Mouse (Mus musculus): ENCODE data around the gene Vmn1r126. TPM values are rescaled to one million over a fixed set of nuclear protein-coding genes. Genes with fewer than 3 reads are reported as not detected.
"Not testable (repeated sequence)": the region's sequence is repeated elsewhere in the genome, so short reads cannot be mapped to it uniquely, and the experiment has no call there.

The Vmn1r126 gene
- total RNA-seq (2014; rRNA removed) (not detected in 2 replicates), polyA plus RNA-seq (2015; fragmentation: Nextera tagmentation; extraction: Ambion mirVana) (not detected in 2 replicates)

GRCm38 (mm10) chr7:21301367-21301766 is at the start of gene Vmn1r126:
Gene Vmn1r126, minus strand, starts transcription at chr7:21301467.
- no CpG with 5 or more reads among the region's 5 CpGs for WGBS
- H3K4me3 ChIP-seq (ENCODE audit: low read length); H3K4me2 ChIP-seq (ENCODE audit: low read depth, low read length); DNase-seq (ENCODE audit: low spot score); H3K9ac ChIP-seq (replicated peaks; ENCODE audit: low read length); H3K4me1 ChIP-seq (ENCODE audit: insufficient read depth, low read length); H3K9me3 ChIP-seq (ENCODE audit: low read length); ATAC-seq; H3K36me3 ChIP-seq (ENCODE audit: insufficient read depth, low read length); H3K27me3 ChIP-seq (ENCODE audit: insufficient read depth, low read length); H3K27ac ChIP-seq: not testable (repeated sequence)

GRCm38 (mm10) chr7:21349073-21349472 is 47.8 kb upstream of the Vmn1r126 start, which contains the start of gene Vmn1r128:
Gene Vmn1r128, plus strand, starts transcription at chr7:21349373.
- not testable (repeated sequence) for H3K4me2 ChIP-seq (ENCODE audit: low read depth, low read length); H3K27me3 ChIP-seq (ENCODE audit: insufficient read depth, low read length); H3K4me1 ChIP-seq (ENCODE audit: insufficient read depth, low read length); H3K27ac ChIP-seq; H3K9ac ChIP-seq (replicated peaks; ENCODE audit: low read length); H3K4me3 ChIP-seq (ENCODE audit: low read length); H3K9me3 ChIP-seq (ENCODE audit: low read length); DNase-seq (ENCODE audit: low spot score); H3K36me3 ChIP-seq (ENCODE audit: insufficient read depth, low read length); ATAC-seq
- WGBS = 71% methylated on average over 1 of the region's 1 CpGs

- not testable (repeated sequence) for DNase-seq (ENCODE audit: low spot score); H3K27me3 ChIP-seq (ENCODE audit: insufficient read depth, low read length); H3K4me1 ChIP-seq (ENCODE audit: insufficient read depth, low read length); H3K27ac ChIP-seq; H3K4me3 ChIP-seq (ENCODE audit: low read length); H3K9me3 ChIP-seq (ENCODE audit: low read length); H3K36me3 ChIP-seq (ENCODE audit: insufficient read depth, low read length); H3K9ac ChIP-seq (replicated peaks; ENCODE audit: low read length); ATAC-seq; H3K4me2 ChIP-seq (ENCODE audit: low read depth, low read length)
- WGBS = no CpG with 5 or more reads among the region's 3 CpGs
Observed at GRCm38 (mm10) chr7:21319761-21320160, 18.5 kb upstream of the Vmn1r126 start, which contains the start of gene Vmn1r127. Gene Vmn1r127, minus strand, starts transcription at chr7:21319861.

GRCm38 (mm10) chr7:21271879-21272278 is 29.4 kb downstream of the Vmn1r126 start, which contains the start of gene Vmn1r125:
Gene Vmn1r125, plus strand, starts transcription at chr7:21272179.
- H3K27me3 ChIP-seq (ENCODE audit: insufficient read depth, low read length); H3K27ac ChIP-seq; H3K4me3 ChIP-seq (ENCODE audit: low read length); DNase-seq (ENCODE audit: low spot score); H3K9me3 ChIP-seq (ENCODE audit: low read length); H3K4me1 ChIP-seq (ENCODE audit: insufficient read depth, low read length); H3K36me3 ChIP-seq (ENCODE audit: insufficient read depth, low read length); H3K4me2 ChIP-seq (ENCODE audit: low read depth, low read length); ATAC-seq; H3K9ac ChIP-seq (replicated peaks; ENCODE audit: low read length): not testable (repeated sequence)
- 64% methylated on average over 3 of the region's 3 CpGs for WGBS

GRCm38 (mm10) chr7:21260517-21260916 is 40.8 kb downstream of the Vmn1r126 start, which contains the start of gene Vmn1r124:
Gene Vmn1r124, minus strand, starts transcription at chr7:21260617.
- WGBS = 74% methylated on average over 4 of the region's 4 CpGs
- not testable (repeated sequence) for H3K9me3 ChIP-seq (ENCODE audit: low read length); H3K4me1 ChIP-seq (ENCODE audit: insufficient read depth, low read length); DNase-seq (ENCODE audit: low spot score); ATAC-seq; H3K9ac ChIP-seq (replicated peaks; ENCODE audit: low read length); H3K4me3 ChIP-seq (ENCODE audit: low read length); H3K4me2 ChIP-seq (ENCODE audit: low read depth, low read length); H3K36me3 ChIP-seq (ENCODE audit: insufficient read depth, low read length); H3K27me3 ChIP-seq (ENCODE audit: insufficient read depth, low read length); H3K27ac ChIP-seq

Other genes with a start within 250 kb of the Vmn1r126 start
- gene Vmn1r120, start 247.7 kb downstream of the Vmn1r126 start, total RNA-seq (2014; rRNA removed) = not detected in 2 replicates
- not detected in 2 replicates for gene Vmn1r120, start 247.7 kb downstream of the Vmn1r126 start, polyA plus RNA-seq (2015; fragmentation: Nextera tagmentation; extraction: Ambion mirVana)
- not detected in 2 replicates for gene Vmn1r121, start 203.0 kb downstream of the Vmn1r126 start, total RNA-seq (2014; rRNA removed)
- gene Vmn1r121, start 203.0 kb downstream of the Vmn1r126 start, polyA plus RNA-seq (2015; fragmentation: Nextera tagmentation; extraction: Ambion mirVana) = not detected in 2 replicates
- not detected in 2 replicates for gene Vmn1r122, start 167.3 kb downstream of the Vmn1r126 start, total RNA-seq (2014; rRNA removed)
- not detected in 2 replicates for gene Vmn1r122, start 167.3 kb downstream of the Vmn1r126 start, polyA plus RNA-seq (2015; fragmentation: Nextera tagmentation; extraction: Ambion mirVana)
- gene Vmn1r123, start 139.3 kb downstream of the Vmn1r126 start, total RNA-seq (2014; rRNA removed) = not detected in 2 replicates
- not detected in 2 replicates for gene Vmn1r123, start 139.3 kb downstream of the Vmn1r126 start, polyA plus RNA-seq (2015; fragmentation: Nextera tagmentation; extraction: Ambion mirVana)
- gene Gm5157, start 111.0 kb downstream of the Vmn1r126 start, total RNA-seq (2014; rRNA removed) = not detected in 2 replicates
- not detected in 2 replicates for gene Gm5157, start 111.0 kb downstream of the Vmn1r126 start, polyA plus RNA-seq (2015; fragmentation: Nextera tagmentation; extraction: Ambion mirVana)
- gene Vmn1r124, start 40.9 kb downstream of the Vmn1r126 start, total RNA-seq (2014; rRNA removed) = not detected in 2 replicates
- gene Vmn1r124, start 40.9 kb downstream of the Vmn1r126 start, polyA plus RNA-seq (2015; fragmentation: Nextera tagmentation; extraction: Ambion mirVana) = not detected in 2 replicates
- gene Vmn1r125, start 29.3 kb downstream of the Vmn1r126 start, total RNA-seq (2014; rRNA removed) = not detected in 2 replicates
- gene Vmn1r125, start 29.3 kb downstream of the Vmn1r126 start, polyA plus RNA-seq (2015; fragmentation: Nextera tagmentation; extraction: Ambion mirVana) = not detected in 2 replicates
- gene Vmn1r127, start 18.4 kb upstream of the Vmn1r126 start, total RNA-seq (2014; rRNA removed) = not detected in 2 replicates
- not detected in 2 replicates for gene Vmn1r127, start 18.4 kb upstream of the Vmn1r126 start, polyA plus RNA-seq (2015; fragmentation: Nextera tagmentation; extraction: Ambion mirVana)
- gene Vmn1r128, start 47.9 kb upstream of the Vmn1r126 start, total RNA-seq (2014; rRNA removed) = not detected in 2 replicates
- gene Vmn1r128, start 47.9 kb upstream of the Vmn1r126 start, polyA plus RNA-seq (2015; fragmentation: Nextera tagmentation; extraction: Ambion mirVana) = not detected in 2 replicates
- not detected in 2 replicates for gene Vmn1r129, start 59.8 kb upstream of the Vmn1r126 start, total RNA-seq (2014; rRNA removed)
- gene Vmn1r129, start 59.8 kb upstream of the Vmn1r126 start, polyA plus RNA-seq (2015; fragmentation: Nextera tagmentation; extraction: Ambion mirVana) = not detected in 2 replicates
- gene Gm6882, start 131.3 kb upstream of the Vmn1r126 start, total RNA-seq (2014; rRNA removed) = not detected in 2 replicates
- not detected in 2 replicates for gene Gm6882, start 131.3 kb upstream of the Vmn1r126 start, polyA plus RNA-seq (2015; fragmentation: Nextera tagmentation; extraction: Ambion mirVana)
- not detected in 2 replicates for gene Vmn1r130, start 210.3 kb upstream of the Vmn1r126 start, total RNA-seq (2014; rRNA removed)
- not detected in 2 replicates for gene Vmn1r130, start 210.3 kb upstream of the Vmn1r126 start, polyA plus RNA-seq (2015; fragmentation: Nextera tagmentation; extraction: Ambion mirVana)
- not detected in 2 replicates for gene Vmn1r131, start 244.6 kb upstream of the Vmn1r126 start, total RNA-seq (2014; rRNA removed)
- not detected in 2 replicates for gene Vmn1r131, start 244.6 kb upstream of the Vmn1r126 start, polyA plus RNA-seq (2015; fragmentation: Nextera tagmentation; extraction: Ambion mirVana)